Mouse (Mus musculus) thymus, adult 18-20 months (tissue): Measurements from ENCODE around the gene Hhip.
"Not testable (repeated sequence)": the region's sequence is repeated elsewhere in the genome, so short reads cannot be mapped to it uniquely, and the experiment has no call there.

Experiments
- DNase-seq, 2 experiments: peaks; one replicate each; pipeline ENCODE4 v3.0.0; 2022; ENCODE audit warnings: mixed read lengths in 2 of 2

The Hhip gene

DNA sequence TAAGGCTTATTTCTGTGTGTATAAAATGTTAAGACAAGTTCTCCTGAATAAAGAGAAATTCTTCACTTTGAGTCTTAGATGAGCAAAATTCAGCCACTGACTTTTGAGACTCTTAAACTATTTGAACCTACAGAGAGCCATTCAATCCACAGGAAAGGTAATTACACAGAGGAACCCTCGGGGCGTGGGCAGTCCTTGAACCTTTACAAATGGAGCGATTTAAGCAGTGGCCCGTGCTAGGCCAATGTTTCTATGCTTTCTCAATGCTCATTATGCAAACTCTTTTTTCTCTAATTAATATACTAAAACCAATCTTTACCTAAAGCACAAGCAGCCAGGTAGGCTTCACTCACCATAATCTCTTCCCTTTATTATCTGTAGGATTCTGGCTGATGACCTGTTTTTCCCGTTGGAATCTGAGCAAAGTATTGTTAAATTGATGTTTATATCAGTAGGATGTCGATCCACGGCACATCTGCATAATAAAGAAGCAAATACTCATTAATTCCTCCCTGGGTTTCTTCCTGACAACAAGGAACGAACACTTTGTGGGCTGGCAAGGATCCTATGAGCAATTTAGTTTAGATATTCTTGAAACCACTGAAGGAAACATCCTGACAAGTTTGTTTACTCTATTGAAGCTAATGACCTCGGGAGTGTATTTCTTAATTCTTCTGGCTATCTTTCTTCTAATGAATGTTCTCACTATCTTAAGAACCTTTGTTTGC, 65.5 kb downstream of the Hhip start:
- DNase-seq, result no peak

DNA sequence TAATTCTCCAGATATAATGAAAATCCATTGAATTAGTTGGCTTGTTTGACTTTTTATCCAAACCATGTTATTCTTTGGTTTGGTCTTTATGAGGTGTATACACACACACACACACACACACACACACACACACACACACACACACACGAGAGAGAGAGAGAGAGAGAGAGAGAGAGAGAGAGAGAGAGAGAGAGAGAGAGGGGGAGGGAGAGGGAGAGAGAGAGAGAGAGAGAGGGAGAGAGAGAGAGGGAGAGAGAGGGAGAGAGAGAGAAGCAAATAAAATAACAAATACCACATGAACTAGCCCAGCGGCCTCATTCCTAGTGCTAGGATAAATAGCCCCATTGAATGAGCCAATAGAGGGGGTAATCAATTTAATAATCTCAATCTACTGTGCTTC, 66.4 kb downstream of the Hhip start:
- DNase-seq, result not testable (repeated sequence)

DNA sequence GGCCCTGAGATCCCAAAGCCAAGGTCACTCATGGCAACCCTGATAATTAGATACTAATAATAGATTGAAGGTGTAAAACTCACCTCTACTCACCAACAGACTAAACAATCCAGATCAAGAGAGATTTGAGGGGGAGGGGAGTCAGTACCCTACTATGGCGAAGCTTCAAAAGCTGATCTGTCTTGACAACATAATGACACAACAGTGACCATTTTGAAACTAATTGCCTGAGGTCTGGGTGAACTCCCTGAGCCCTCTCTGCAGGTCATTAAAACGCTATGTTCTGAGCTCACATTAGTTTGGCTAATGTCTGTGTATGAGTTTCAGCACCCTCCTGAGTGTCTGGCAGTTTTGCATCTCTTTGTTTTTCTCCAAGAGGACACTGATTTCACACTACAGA, 72.9 kb downstream of the Hhip start:
- no peak for DNase-seq

DNA sequence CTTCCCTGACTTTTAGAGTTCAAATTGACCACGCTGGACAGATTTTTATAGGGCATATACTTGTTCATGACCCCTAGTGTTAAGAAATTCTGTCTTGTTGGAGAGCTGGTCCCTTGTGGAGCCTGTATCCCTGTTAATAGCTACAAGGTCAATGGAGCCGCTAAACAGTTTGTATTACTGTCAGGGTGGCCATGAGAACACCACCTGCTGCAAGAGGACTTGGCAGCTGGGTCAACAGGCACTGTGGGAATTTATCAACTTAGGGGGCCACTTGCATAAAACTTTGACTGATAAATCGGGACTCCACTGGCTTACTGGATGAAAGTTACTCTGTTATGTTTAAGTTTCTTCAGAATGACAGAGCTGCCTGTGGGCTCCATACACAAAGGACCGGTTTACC, 75.7 kb downstream of the Hhip start:
- no peak for DNase-seq

DNA sequence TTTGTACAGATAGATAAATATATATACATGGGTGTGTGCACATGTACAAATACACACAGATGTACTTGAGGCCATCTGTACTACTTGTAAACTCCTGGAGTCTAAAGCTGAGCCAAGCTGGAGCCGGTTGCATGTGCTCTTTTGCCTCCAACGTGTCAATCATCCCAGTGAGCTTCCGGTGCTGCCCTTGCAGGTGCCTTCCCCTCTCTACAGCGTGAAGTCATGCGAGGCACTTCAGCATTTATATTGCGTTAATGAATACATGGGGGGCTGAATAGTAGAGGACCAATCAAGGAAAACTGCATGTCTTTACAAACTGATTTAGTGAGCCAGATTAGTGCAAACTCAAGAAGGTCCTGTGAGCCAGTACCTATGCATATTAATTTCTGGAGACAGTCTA, 91.6 kb downstream of the Hhip start:
- DNase-seq, result no peak

DNA sequence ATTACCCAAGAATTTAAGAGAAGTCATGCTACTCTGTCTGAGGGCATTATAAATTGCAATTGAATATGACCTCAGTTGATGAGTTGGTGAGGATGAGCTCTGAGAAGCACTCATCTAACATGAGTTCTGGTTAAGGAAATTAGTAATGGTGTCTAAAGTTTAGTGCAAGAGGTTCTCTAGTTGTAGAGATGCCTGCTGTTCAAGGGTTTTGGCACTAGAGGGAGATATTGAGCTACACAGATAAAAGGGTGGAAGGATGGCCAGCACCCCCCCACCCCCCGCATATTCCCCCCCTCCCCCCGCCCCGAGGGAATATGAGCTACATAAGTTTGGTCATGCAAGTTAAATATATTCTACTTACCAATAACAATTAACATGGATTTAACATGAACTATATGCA, 104.9 kb downstream of the Hhip start:
- DNase-seq, result no peak

DNA sequence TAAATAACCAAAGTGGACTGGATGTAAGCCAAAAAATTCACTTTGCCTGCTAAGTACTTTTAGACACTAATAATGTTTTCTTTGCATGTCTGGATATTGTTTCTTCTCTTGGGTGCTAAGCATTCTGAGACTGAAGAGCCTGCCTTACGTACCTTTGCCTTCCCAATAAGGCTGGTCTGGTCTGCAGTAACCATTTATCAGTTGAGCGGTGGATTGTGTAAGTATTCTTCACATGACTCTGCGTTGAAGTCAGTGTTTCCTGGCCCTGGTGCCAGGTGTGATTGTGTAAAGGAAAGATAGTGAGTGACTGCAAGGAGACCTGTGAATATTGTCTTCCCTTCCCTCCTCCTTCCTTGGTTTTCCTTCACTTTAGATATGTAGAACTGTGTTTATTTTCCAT, 107.4 kb downstream of the Hhip start:
- no peak for DNase-seq

DNA sequence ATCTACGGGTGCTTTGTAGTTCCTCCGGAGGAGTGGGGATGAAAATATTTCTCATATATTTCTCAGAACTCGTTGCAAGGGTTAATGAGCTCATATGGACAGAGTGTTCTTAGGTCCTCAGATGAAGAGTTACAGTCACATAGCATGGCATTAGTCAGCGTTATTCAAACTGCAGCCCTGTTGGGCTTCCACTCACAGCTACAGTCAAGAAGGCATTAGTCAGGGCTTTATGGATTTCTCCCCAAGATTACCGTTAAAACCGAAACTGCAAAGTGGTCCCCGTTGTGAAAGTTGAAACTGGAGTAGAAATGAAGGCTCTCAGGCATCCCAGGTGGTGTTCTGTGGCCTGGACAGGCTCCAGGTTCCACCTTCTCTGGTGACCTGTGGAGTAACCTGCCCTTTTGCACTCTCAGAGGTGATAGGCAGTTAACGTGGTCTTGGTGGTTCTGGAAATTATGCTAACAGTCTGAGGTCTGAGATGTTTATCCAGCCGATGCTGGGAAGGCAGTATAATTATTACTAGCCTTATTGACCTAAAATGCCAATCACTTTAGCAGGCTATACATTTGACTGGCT, 112.2 kb downstream of the Hhip start:
- DNase-seq, result no peak

DNA sequence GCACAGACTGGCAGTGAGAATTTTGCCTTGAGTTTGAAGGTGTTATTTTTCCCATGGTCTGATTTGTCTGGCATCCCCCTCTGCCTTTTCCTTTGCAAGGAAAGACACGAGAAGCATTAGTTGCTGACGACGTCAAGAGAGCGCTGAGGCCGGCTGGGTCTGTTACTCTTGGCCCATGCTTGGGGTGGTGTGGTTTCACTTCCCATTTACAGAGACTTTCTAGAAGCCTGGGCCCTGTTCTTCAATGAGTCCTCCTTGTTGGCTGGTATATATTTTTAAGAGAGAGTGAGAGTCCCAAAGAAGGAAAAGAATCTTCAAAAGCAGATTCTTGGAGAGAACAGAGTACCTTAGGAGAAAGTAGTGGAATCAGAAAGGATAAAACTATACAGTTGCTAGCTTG, 116.7 kb downstream of the Hhip start:
- DNase-seq, result no peak

DNA sequence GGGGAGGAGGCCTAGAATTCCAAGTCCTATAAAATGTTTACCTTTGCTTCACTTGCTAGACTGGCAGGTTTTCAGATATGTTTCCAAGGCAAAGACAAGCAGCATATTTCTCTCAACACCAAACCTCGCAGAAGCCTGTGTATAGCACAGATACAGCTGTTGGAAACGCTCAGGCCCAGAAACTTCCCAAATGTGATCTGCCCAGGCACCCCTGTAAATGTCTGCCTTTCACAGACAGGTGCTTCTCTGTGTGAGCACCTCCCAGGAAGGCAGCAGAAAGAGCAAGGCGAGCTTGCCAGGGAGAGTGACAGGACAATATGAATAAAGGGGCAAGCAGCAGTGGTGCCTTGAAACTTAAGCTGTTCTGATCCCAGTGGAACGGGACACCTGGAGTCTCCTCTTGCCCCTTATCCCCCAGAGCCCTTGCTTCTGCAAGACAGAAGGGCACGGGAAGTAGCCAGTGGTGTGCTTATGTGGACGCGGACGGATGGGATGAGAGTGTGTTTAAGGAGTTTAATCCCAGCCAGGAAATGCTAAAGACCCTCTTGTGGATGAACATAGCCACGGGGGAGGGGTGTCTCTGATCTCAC, 120.9 kb downstream of the Hhip start:
- no peak for DNase-seq

DNA sequence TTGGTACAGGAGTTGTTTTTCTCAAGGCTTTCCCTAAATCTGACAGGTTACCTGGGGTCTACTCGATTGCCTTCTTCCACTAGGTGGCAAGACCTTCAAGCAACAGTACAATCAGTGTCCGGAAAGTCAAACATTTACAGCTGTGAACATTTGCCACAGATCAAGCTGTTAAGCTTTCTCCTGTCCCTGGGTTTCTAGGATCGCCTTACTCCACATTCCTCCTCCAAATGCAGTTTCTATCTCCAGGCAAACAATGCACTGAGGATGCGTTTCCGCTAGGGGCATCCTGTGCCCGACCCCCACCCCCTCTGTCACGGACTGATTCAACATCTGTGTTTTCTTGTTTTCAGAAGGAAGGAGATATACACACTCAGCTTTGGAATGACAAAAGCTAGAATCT, 122.0 kb downstream of the Hhip start:
- DNase-seq, result no peak

DNA sequence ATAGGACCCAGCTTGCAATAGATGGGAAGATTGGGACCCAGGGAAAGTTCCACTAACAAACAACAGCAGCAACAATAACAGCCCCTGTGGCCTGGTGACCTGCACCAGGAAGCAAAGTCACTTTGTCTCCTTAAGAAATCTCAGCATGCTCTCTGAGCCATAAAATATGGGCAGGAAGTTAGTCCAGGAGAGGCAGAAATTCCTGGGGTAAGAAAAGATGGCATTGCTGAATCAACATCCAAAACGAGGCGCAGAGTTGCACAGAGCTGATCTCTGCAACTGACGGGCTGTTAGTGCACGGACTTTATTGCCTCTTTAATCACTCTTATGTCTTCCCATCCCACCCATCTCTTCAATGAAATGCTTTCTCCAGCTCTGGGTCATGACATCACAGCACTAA, 128.6 kb downstream of the Hhip start:
- no peak for DNase-seq

DNA sequence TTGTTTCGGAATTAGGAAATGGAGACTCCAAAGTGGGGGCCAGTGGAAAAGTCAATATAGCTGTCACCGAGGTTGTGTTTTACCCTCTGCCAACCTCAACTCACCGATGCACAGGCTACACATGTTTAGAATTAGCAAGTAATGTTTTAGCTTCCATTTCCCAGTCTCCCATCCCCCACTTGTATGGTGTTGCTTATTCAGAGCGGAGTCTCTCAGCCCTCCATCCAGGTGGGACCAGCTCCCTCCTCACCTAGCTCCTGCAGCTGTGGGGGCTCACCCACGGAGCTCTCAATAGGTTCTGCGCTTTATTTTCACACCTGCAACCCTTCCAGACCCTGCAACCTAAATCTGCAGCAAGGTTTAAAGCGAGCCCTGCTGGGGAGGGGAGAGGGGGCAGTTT, 140.6 kb downstream of the Hhip start:
- no peak for DNase-seq
